Mouse (Mus musculus) G1E (cell line): ENCODE data around the gene Ptprm. TPM values are rescaled to one million over a fixed set of nuclear protein-coding genes. Genes with fewer than 3 reads are reported as not detected.

Experiments
- ATAC-seq: 2 replicates; pipeline ENCODE4 v1.8.0; 2016; ENCODE audit warnings: mild to moderate bottlenecking; ENCODE audit not compliant: insufficient number of reproducible peaks, poor library complexity, low FRiP score, severe bottlenecking; ENCODE audit errors: extremely low read depth
- DNase-seq: peaks from one replicate; pipeline ENCODE4 v3.0.0; 2012; ENCODE audit warnings: low spot score
- H3K27me3 ChIP-seq: 2 replicates; pipeline ENCODE4 v1.6.1; 2012; ENCODE audit warnings: mild to moderate bottlenecking, low read length, inconsistent platforms; ENCODE audit not compliant: insufficient read depth
- H3K36me3 ChIP-seq: replicated peaks from 2 replicates; pipeline ENCODE3; 2012; ENCODE audit warnings: mild to moderate bottlenecking, inconsistent platforms
- H3K4me1 ChIP-seq: 2 replicates; pipeline ENCODE4 v1.6.1; 2012; ENCODE audit warnings: low read depth, low read length, inconsistent platforms, mixed read lengths; ENCODE audit not compliant: insufficient read depth
- H3K4me3 ChIP-seq: 2 replicates; pipeline ENCODE4 v1.5.1; 2012; ENCODE audit warnings: low read depth, mild to moderate bottlenecking, inconsistent platforms, low read length, moderate library complexity, mixed read lengths
- H3K9me3 ChIP-seq: replicated peaks from 2 replicates; pipeline ENCODE4 v1.6.1; 2012; ENCODE audit warnings: inconsistent platforms
- CTCF ChIP-seq: IDR thresholded peaks from 2 replicates; pipeline ENCODE4 v1.5.1; 2012; ENCODE audit warnings: low read depth, low read length, inconsistent platforms, mixed read lengths
- GATA1 ChIP-seq: IDR thresholded peaks from 2 replicates; pipeline ENCODE4 v1.6.1; 2012; ENCODE audit warnings: borderline replicate concordance, low read length, inconsistent platforms, mixed read lengths
- GATA2 ChIP-seq: IDR thresholded peaks from 2 replicates; pipeline ENCODE4 v1.6.1; 2012; ENCODE audit warnings: low read depth, low read length, inconsistent platforms, borderline replicate concordance
- POLR2AphosphoS5 ChIP-seq: IDR thresholded peaks from 2 replicates; pipeline ENCODE4 v1.6.1; 2012; ENCODE audit warnings: low read depth, low read length, inconsistent platforms; ENCODE audit not compliant: insufficient replicate concordance
- TAL1 ChIP-seq: conservative IDR thresholded peaks from 2 replicates; pipeline ENCODE4 v1.6.1; 2012; ENCODE audit warnings: low read depth, low read length, inconsistent platforms, mixed read lengths
- polyA plus RNA-seq: library from polyadenylated mRNA; stranded (reverse); fragments of >175 nt; gene quantifications from 2 replicates; pipeline ENCODE4 v1.2.3, GENCODE M21; 2012
- total RNA-seq, 2 experiments: library from RNA; stranded (forward) in 1 of 2; stranded (reverse) in 1 of 2; fragments of 200-1000 nt in 1 of 2; fragments of >200 nt in 1 of 2; fragmentation: Nextera tagmentation in 1 of 2; gene quantifications; 2 replicates each; pipeline ENCODE4 v1.2.3; 2014 to 2017

Ptprm gene
- total and polyA plus RNA-seq, 3 experiments = 0.27 TPM; not detected in 2

GRCm38 (mm10) chr17:66619996-66620656 lies 734.1 kb downstream of the Ptprm start:
- Histone ChIP-seq H3K27me3 (no peaks in the 10 kb centered on the region), H3K4me1 (no peaks in the 10 kb centered on the region), H3K36me3 (no peaks in the 10 kb centered on the region), H3K9me3 (peaks cover 40% of the 10 kb centered on the region), H3K4me3 (no peak overlapping the region)
- DNase-seq (no peak), ATAC-seq (no peak)
- TF ChIP-seq TAL1 (no peak), POLR2AphosphoS5 (no peak), CTCF (no peak), GATA1 (no peak), GATA2 (no peak)

GRCm38 (mm10) chr17:66619255-66619826 lies 734.9 kb downstream of the Ptprm start:
- peaks cover 45% of the 10 kb centered on the region for H3K9me3 ChIP-seq
- DNase-seq (no peak), ATAC-seq (no peak)
- TF ChIP-seq CTCF (no peak), TAL1 (no peak), POLR2AphosphoS5 (no peak), GATA1 (no peak), GATA2 (no peak)
- H3K4me1 ChIP-seq = no peaks in the 10 kb centered on the region
- H3K36me3 ChIP-seq = no peaks in the 10 kb centered on the region
- no peaks in the 10 kb centered on the region for H3K27me3 ChIP-seq
- no peak overlapping the region for H3K4me3 ChIP-seq
